Mouse (Mus musculus) ES-E14 (cell line): ENCODE measurements at regions not wholly inside any gene's neighbourhood (a gene's known extent, or its start where the extent isn't known, plus 50 kb on each side); places are given as distances from the start of the nearest gene placed in this dataset.
A peak's percentile ranks its signal among the peaks of the same experiment; 100 is the strongest.

Source experiments
- CHD2 ChIP-seq: IDR thresholded peaks from 2 replicates; pipeline ENCODE4 v1.6.1; 2014; ENCODE audit warnings: mild to moderate bottlenecking, low read depth, low read length, inconsistent platforms
- HCFC1 ChIP-seq: IDR thresholded peaks from 2 replicates; pipeline ENCODE4 v1.6.1; 2012; ENCODE audit warnings: low read length, inconsistent platforms, borderline replicate concordance; ENCODE audit not compliant: insufficient read depth
- MAFK ChIP-seq: IDR thresholded peaks from 2 replicates; pipeline ENCODE4 v1.6.1; 2014; ENCODE audit warnings: mild to moderate bottlenecking, low read depth, low read length, inconsistent platforms; ENCODE audit not compliant: insufficient read depth
- ZC3H11A ChIP-seq: IDR thresholded peaks from 2 replicates; pipeline ENCODE4 v1.6.1; 2012; ENCODE audit warnings: low read depth, mild to moderate bottlenecking, inconsistent platforms, low read length, borderline replicate concordance
- ZNF384 ChIP-seq: IDR thresholded peaks from 2 replicates; pipeline ENCODE4 v1.6.1; 2012; ENCODE audit warnings: low read depth, low read length, inconsistent platforms

- TF ChIP-seq HCFC1 (no peak), MAFK (no peak), CHD2 (no peak), ZNF384 (no peak), ZC3H11A (0 out of 2 replicates have a peak, but pooled peaks have one; percentile 60)
Measured at GRCm38 (mm10) chr5:44303886-44304855, 77.7 kb upstream of the Tapt1 start.
